Mouse (Mus musculus) spleen, postnatal 36 days (tissue): ENCODE measurements around the gene Olfr1145.

Experiments
- DNase-seq, 2 experiments: peaks; one replicate each; pipeline ENCODE4 v3.0.0; 2022; ENCODE audit warnings: low spot score in 2 of 2, mixed read lengths in 1 of 2

Olfr1145 gene

GRCm38 (mm10) chr2:87809522-87809921 lies at the start of gene Olfr1145:
Olfr1145 (plus strand) TSS chr2:87809822.
- no peak for DNase-seq

- DNase-seq = no peak
These were observed 33.5 kb upstream of the Olfr1145 start for GRCm38 (mm10) chr2:87776143-87776542.

- no peak for DNase-seq
These were observed 30.4 kb upstream of the Olfr1145 start, which contains the start of gene Olfr152 for GRCm38 (mm10) chr2:87779183-87779582. Olfr152 (plus strand) TSS chr2:87779483.

- DNase-seq = no peak
These were observed 9.3 kb upstream of the Olfr1145 start, which contains the start of gene Olfr1143 for GRCm38 (mm10) chr2:87800292-87800691. Olfr1143 (plus strand) TSS chr2:87800592.

DNA sequence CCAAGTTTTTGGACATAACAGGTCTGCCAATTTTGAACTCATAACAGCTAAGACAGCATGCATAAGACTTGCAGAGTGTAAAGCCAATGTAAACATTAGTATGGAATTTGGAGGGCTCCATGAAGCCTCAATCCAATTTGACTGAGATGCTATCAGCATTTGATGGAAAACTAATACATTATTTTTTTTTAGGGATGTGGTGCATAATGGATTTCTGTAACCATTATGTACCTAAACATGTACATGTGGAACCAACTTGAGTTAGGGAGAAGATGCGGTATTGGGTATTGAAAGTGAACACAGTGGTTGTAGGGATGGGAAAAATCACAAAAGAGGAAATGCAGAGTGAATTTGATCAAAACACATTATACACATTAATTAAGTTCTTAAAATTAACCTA lies 20.6 kb downstream of the Olfr1145 start, which contains the start of gene Olfr1148:
Olfr1148 (plus strand) TSS at position 301 of the 400 bp plus-strand sequence.
- DNase-seq = no peak

GRCm38 (mm10) chr2:87843693-87844092 lies 34.1 kb downstream of the Olfr1145 start, which contains the start of gene Olfr1150-ps1:
Olfr1150-ps1 (plus strand) TSS chr2:87843993.
- no peak for DNase-seq

DNA sequence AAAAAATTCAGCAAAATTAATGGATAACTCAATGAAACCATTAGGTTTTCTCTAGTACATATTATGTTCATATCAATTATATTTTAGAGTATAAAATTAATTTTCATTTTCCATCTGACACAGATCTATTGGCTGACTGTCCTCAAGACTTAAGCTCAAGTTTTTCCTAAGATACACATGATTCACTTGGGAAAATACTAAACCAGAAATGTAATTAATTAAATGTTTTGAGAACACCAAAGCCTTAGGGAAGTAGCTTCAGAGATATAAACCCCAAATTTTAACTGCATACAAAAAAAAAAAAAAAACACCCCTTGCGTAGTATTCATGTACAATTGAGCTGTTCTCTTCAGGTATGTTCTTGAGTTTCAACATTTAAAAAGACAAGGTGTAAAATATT lies 45.9 kb downstream of the Olfr1145 start, which contains the start of gene Olfr1151:
Olfr1151 (plus strand) TSS at position 301 of the 400 bp plus-strand sequence.
- DNase-seq = no peak
